Mouse (Mus musculus) adrenal gland, postnatal 36 days (tissue): ENCODE results near the gene Exd1. TPM values are rescaled to one million over a fixed set of nuclear protein-coding genes. Genes with fewer than 3 reads are reported as not detected.

Experiments
- total RNA-seq, 2 experiments: library from RNA; stranded (reverse); gene quantifications; 2 replicates each; pipeline ENCODE4 v1.2.3; 2021

The Exd1 gene
- total RNA-seq, 2 experiments from 2014 or later, result 1.6 to 2.0 TPM

Other genes with a start within 250 kb of the Exd1 start
- gene Dll4, start 221.8 kb downstream of the Exd1 start, total RNA-seq, result 10 to 100 TPM in 1 of 2 experiments, 1 to 10 TPM in 1; 7.2 to 10.6 TPM
- gene Chac1, start 196.4 kb downstream of the Exd1 start, total RNA-seq, result 1 to 10 TPM; 4.6 to 9.3 TPM
- gene Ino80, start 69.9 kb downstream of the Exd1 start, total RNA-seq, result 10 to 100 TPM; 20.5 to 22.5 TPM
- 100 to 1,000 TPM; 292 to 392 TPM for gene Chp1, start 70 bp upstream of the Exd1 start, total RNA-seq
- gene Nusap1, start 70.7 kb upstream of the Exd1 start, total RNA-seq, result 1 to 10 TPM; 3.5 to 4.0 TPM
- 1 to 10 TPM; 2.0 to 2.6 TPM for gene Oip5, start 70.8 kb upstream of the Exd1 start, total RNA-seq
- 10 to 100 TPM; 42.1 to 44.6 TPM for gene Ndufaf1, start 115.2 kb upstream of the Exd1 start, total RNA-seq
- 10 to 100 TPM; 25.3 to 26.5 TPM for gene Rtf1, start 127.4 kb upstream of the Exd1 start, total RNA-seq
- gene Itpka, start 194.7 kb upstream of the Exd1 start, total RNA-seq, result 1 to 10 TPM; 3.0 to 3.2 TPM
- gene Ltk, start 212.8 kb upstream of the Exd1 start, total RNA-seq, result under 1 TPM; 0.79 to 0.86 TPM
- 10 to 100 TPM; 13.4 to 17.8 TPM for gene Rpap1, start 239.9 kb upstream of the Exd1 start, total RNA-seq